Mouse (Mus musculus): Measurements from ENCODE around the gene Hbb-y.
"Not testable (repeated sequence)": the region's sequence is repeated elsewhere in the genome, so short reads cannot be mapped to it uniquely, and the experiment has no call there.

Gene Hbb-y

DNA sequence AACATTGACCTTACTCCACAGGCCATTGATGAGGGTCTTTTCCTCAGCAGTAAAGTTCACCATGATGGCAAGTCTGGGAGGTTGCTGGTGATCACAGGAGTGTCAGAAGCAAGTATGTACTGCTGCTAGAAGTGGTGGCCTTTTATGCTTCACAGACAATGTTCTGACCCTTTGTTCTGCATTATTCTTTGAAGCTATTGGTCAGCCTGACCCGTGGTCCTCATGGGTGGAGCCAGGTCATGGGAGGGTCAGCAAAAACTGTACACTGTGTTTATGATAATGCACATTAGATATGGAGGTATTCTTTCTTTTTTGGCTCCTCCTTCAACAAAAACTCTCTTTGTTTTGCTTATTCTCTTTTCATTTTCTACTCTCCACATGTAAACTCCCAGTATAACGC is at the start of gene Hbb-y:
Hbb-y (minus strand) TSS at position 127 of the 400 bp plus-strand sequence.
- no peak for DNase-seq

GRCm38 (mm10) chr7:103894385-103894784 is 41.4 kb upstream of the Hbb-y start, which contains the start of gene Olfr64:
TSS of gene Olfr64 (minus strand) at chr7:103894485.
- no peak for DNase-seq

GRCm38 (mm10) chr7:103886152-103886551 is 33.1 kb upstream of the Hbb-y start, which contains the start of gene Olfr66:
TSS of gene Olfr66 (minus strand) at chr7:103886252.
- no peak for DNase-seq

- DNase-seq = no peak
Observed at GRCm38 (mm10) chr7:103877093-103877492, 24.1 kb upstream of the Hbb-y start.

GRCm38 (mm10) chr7:103874451-103874850 is 21.4 kb upstream of the Hbb-y start:
- no peak for DNase-seq

DNA sequence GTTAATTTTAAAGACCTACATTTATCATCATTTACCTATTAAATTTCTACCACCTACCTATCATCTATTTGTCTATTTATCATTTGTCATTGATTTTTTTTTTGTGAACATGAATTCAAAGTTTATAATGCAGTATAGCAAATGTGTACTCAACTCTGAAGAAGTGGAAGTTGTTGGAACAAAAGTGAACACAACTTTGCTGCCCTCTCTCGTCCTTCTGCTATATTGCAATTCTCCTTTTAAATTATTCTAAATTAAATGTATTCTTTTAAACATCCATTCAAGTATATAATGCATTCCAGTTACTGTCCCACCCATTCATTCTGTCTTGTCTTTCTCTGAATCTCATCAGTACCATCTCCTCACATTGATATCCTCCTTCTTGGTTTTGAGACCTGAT is 20.0 kb upstream of the Hbb-y start:
- no peak for DNase-seq

DNA sequence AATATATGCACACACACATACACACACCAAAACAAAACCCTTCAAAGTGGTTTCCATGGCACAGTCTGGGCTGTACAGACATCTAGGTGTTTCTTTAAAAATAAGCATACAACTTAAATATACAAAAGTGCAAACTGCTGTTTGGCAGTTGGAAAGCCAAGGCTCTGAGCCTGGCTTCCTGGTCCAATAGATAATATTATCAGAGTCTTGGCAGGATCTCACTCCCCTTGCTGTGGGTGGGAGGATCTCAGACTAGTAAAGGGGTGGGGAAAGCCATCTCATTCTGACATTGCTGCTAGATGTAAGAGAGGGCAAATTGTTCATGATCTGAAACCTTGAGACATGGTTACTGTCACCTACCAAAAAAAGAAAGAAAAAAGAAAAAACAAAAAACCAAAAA is 17.7 kb upstream of the Hbb-y start:
- DNase-seq = no peak

- DNase-seq = no peak
Observed at GRCm38 (mm10) chr7:103865716-103866115, 12.7 kb upstream of the Hbb-y start.

DNA sequence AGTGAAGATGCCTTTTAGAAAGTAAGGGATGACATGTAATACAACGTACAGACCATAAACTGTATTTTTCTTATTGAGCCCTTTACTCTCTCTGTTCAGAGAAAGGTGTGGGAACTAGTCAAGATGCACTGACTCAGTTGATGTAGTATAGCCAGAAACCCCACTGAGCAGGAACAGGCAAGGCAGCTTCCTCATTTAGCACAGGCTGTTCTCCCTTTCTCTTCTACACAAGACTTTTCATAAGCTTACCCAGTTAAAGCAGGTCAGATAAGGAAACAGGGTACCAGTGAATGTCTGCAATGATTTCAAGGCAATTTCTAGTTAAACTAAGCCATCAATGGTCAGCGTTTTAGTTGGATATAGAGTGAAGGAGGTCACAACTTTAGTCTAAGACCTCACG is 8.5 kb upstream of the Hbb-y start:
- DNase-seq = no peak

GRCm38 (mm10) chr7:103860855-103861254 is 7.8 kb upstream of the Hbb-y start:
- DNase-seq = no peak

- no peak for DNase-seq
Observed at GRCm38 (mm10) chr7:103859076-103859475, 6.1 kb upstream of the Hbb-y start.

- DNase-seq = no peak
Observed at GRCm38 (mm10) chr7:103854669-103855068, 1.7 kb upstream of the Hbb-y start.

DNA sequence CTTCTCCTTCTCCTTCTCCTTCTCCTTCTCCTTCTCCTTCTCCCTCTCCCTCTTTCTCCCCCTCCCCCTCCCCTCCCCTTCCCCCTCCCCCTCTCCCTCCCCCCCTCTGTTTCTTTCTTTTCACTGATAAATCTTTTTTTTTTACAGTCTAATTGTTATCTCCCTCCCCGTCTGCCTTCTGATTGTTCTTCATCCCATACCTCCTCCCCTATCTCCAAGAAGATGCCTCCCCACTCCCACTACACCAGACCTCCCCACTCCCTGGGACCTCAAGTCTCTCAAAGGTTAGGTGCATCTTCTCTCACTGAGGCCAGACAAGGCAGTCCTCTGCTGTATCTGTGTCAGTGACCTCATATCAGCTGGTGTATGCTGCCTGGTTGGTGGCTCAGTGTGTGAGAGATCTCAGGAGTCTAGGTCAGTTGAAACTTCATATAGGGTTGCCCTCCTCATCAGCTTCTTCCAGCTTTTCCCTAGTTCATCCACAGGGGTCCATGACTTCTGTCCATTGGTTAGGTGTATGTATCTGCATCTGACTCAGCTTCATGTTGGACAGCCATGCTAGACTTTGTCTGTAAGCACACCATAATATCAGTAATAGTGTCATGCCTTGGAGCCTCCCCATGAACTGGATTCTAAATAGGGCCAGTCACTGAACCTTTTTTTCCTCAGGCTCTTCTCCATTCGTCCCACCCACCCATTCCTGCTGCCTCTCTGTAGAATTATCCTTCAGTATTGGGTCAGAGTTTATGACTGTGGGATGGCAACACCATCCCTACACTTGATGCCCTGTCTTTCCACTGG is 8.3 kb downstream of the Hbb-y start:
- no peak for DNase-seq

GRCm38 (mm10) chr7:103843034-103843433 is 10.0 kb downstream of the Hbb-y start, which contains the start of gene Hbb-bh1:
TSS of gene Hbb-bh1 (minus strand) at chr7:103843164.
- no peak for DNase-seq

GRCm38 (mm10) chr7:103840268-103840667 is 12.7 kb downstream of the Hbb-y start, which contains the start of gene Hbb-bh2:
TSS of gene Hbb-bh2 (minus strand) at chr7:103840520.
- no peak for DNase-seq

GRCm38 (mm10) chr7:103827808-103828207 is 25.2 kb downstream of the Hbb-y start, which contains the start of gene Hbb-bs:
TSS of gene Hbb-bs (minus strand) at chr7:103828096.
- no peak for DNase-seq

- DNase-seq = not testable (repeated sequence)
Observed at GRCm38 (mm10) chr7:103827139-103827538, 25.9 kb downstream of the Hbb-y start.

DNA sequence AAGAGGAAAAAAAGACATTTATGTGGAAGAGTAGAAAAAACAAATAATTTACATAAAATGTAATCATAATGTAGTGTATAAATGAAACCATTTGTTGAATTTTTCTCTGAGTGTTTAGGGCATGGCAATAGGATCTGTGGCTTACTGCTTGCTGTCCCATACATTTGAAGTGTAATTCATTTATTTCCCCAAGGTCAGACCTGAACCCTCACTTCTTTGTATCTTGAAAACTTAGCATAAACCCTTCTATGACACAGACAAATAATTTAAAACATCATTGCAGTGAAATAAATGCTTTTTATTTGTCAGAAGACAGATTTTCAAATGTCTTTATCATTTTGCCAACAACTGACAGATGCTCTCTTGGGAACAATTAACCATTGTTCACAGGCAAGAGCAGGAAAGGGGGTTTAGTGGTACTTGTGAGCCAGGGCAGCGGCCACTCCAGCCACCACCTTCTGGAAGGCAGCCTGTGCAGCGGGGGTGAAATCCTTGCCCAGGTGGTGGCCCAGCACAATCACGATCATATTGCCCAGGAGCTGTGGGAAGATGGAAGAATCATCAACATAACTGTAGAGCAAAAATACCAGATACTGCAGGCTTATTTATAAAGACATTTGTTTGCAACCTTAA is 26.6 kb downstream of the Hbb-y start:
- DNase-seq = no peak

DNA sequence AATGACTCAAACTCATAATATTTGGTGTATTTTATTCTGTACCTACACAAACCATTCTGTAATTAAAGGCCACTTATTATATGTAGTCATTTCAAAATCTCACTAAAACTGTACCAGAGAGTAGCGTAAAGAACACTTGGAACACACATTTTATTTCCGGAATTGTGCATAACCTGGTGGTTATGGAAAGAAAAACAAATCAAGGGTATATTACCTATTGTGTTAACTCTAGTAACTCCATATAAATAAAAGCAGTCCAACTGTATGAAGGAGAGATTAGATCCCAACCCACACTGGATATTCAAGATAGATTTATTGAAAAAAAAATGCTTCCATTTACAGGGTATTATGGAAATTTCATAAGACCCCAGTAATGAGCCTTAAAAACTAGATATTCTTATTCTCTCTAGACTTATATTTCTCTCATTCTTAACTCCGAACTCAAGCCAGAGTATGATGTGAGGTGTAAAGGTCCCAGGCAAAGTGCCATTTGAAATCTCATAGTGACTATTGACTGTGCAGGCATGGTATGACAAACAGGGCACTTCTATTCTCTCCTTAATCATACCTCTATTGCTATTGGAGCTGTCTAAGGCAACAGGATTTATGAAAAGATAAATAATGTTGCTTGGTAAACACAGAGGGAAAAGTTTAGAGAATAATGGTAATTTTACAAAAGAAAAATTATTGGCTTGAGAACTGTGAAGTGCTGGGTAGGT is 27.3 kb downstream of the Hbb-y start:
- no peak for DNase-seq

DNA sequence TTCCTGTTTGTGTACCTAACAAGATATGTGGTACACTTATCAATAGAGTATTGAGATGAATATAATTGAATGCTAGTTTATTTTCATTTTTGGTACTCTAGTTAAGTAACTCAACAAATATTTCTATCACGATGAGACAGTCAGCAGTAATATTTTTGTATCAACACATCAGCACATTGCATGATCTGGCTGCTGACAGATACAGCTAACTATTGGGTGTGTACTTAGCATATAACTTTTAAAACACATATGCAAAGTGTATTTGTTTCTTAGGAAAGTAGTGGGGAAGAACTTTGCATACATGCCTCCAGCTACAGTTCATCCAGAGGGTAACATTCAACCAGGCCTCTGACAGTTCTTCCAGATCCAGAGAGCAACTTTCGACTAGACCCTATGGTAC is 28.4 kb downstream of the Hbb-y start:
- DNase-seq = no peak

GRCm38 (mm10) chr7:103815085-103815484 is 37.9 kb downstream of the Hbb-y start:
- not testable (repeated sequence) for DNase-seq

DNA sequence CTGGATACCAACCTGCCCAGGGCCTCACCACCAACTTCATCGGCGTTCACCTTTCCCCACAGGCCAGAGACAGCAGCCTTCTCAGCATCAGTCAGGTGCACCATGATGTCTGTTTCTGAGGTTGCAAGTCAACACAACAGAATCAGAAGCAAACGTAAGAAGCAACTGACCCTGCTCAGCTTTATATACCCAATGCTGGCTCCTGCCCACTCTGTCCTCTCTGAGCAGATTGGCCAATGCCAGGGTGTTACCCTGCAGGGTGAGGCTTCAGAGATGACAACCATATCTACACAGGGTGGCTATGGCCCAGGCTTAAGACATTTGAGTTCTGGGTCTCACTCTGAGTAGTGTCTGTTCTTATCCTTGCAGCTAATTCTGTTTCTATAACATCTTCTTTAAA is 39.2 kb downstream of the Hbb-y start, which contains the start of gene Hbb-bt:
Hbb-bt (minus strand) TSS at position 231 of the 400 bp plus-strand sequence.
- DNase-seq = no peak

DNA sequence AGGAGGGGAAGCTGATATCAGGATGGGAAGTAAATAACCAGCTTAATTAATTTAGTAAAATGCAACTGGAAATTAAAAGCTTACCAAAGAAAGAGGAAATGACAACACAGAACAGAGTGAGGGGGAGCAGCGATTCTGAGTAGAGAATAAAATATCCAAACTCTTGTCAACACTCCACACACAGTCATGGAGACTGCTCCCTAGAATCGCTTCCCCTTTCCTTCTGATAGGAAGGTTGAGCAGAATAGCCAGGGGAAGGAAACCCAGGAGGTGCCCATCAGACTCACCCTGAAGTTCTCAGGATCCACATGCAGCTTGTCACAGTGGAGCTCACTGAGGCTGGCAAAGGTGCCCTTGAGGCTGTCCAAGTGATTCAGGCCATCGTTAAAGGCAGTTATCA is 39.9 kb downstream of the Hbb-y start:
- DNase-seq = not testable (repeated sequence)
